Mouse (Mus musculus): ENCODE data around the gene Tmem120b. TPM values are rescaled to one million over a fixed set of nuclear protein-coding genes. Genes with fewer than 3 reads are reported as not detected.

Gene Tmem120b
- total and polyA plus RNA-seq, 3 experiments, result 4.8 to 8.0 (median 6.2) TPM

GRCm38 (mm10) chr5:123128426-123129169, 60.4 kb downstream of the Tmem120b start:
- dilution Hi-C loops (cut with MboI; ENCODE audit: extremely low pct_ligation_motif_present, extremely low pct_unique_long_range_greater_than_20kb, low sequenced_read_pairs) (no loop called here), in situ Hi-C loops (cut with MboI; ENCODE audit: low pct_ligation_motif_present, low pct_unique_long_range_greater_than_20kb, low sequenced_read_pairs) (no loop called here)
- H3K4me1 ChIP-seq (ENCODE audit: control insufficient read depth in 1 of 2, insufficient read depth in 2 of 2), result peaks cover 7 to 73% of the 10 kb centered on the region in 2 experiments
- H3K36me3 ChIP-seq (replicated peaks in 1 of 2; ENCODE audit: control insufficient read depth in 1 of 2, insufficient read depth in 1 of 2, low read length in 1 of 2), result peaks cover 11 to 29% of the 10 kb centered on the region in 2 experiments
- H3K9ac ChIP-seq (ENCODE audit: insufficient read depth, low read depth), result peak overlapping the region; percentile 42
- TF ChIP-seq RAD21 (IDR thresholded peaks at IDR 0.05; ENCODE audit: low read depth, low read length) (no peak), PAX5 (IDR thresholded peaks at IDR 0.05; ENCODE audit: low read length) (no peak), JUND (conservative IDR thresholded peaks at IDR 0.05; ENCODE audit: low read depth, low read length) (no peak), GABPA (IDR thresholded peaks at IDR 0.05; ENCODE audit: insufficient replicate concordance, low read depth, low read length) (no peak), IRF4 (IDR thresholded peaks at IDR 0.05; ENCODE audit: low read depth, low read length) (peak; percentile 55), ELF1 (IDR thresholded peaks at IDR 0.05; ENCODE audit: low read depth, low read length) (peak; percentile 84), ZNF384 (IDR thresholded peaks at IDR 0.05; ENCODE audit: low read depth, low read length) (no peak), MXI1 (IDR thresholded peaks at IDR 0.05; ENCODE audit: low read depth, low read length) (peak; percentile 80), CHD2 (IDR thresholded peaks at IDR 0.05; ENCODE audit: low read length) (peak; percentile 5), MYC (IDR thresholded peaks at IDR 0.05; ENCODE audit: low read depth, low read length) (peak; percentile 69), MAFK (IDR thresholded peaks at IDR 0.05; ENCODE audit: insufficient replicate concordance, low read length) (no peak), BHLHE40 (IDR thresholded peaks at IDR 0.05; ENCODE audit: low read depth, low read length) (peak; percentile 83), SMC3 (IDR thresholded peaks at IDR 0.05; ENCODE audit: low read depth, low read length) (no peak), CHD1 (IDR thresholded peaks at IDR 0.05; ENCODE audit: low read depth, low read length) (no peak), RCOR1 (conservative IDR thresholded peaks at IDR 0.05; ENCODE audit: low read depth, low read length) (no peak; the same call in 1 of the 2 replicates), MAZ (IDR thresholded peaks at IDR 0.05; ENCODE audit: low read depth, low read length) (peak; percentile 89), ZKSCAN1 (IDR thresholded peaks at IDR 0.05; ENCODE audit: borderline replicate concordance, low read depth, low read length) (no peak), USF1 (IDR thresholded peaks at IDR 0.05; ENCODE audit: low read depth, low read length) (no peak), SIN3A (IDR thresholded peaks at IDR 0.05; ENCODE audit: low read length) (peak; percentile 86), MEF2A (IDR thresholded peaks at IDR 0.05; ENCODE audit: borderline replicate concordance, low read depth, low read length) (peak; percentile 47), ZC3H11A (IDR thresholded peaks at IDR 0.05; ENCODE audit: low read depth, low read length) (no peak), MAX (IDR thresholded peaks at IDR 0.05; ENCODE audit: low read length) (peak; percentile 89), JUN (IDR thresholded peaks at IDR 0.05; ENCODE audit: insufficient read depth, low read depth, low read length) (peak; percentile 13; the same call in 1 of the 2 replicates), CTCF (conservative IDR thresholded peaks at IDR 0.05 in 1 of 2, IDR thresholded peaks at IDR 0.05 in 1 of 2; ENCODE audit: low read depth in 2 of 2, low read length in 2 of 2) (no peak), POLR2A (IDR thresholded peaks at IDR 0.05; ENCODE audit: low read depth, low read length) (peak; percentile 65), HCFC1 (IDR thresholded peaks at IDR 0.05; ENCODE audit: low read depth, low read length) (peak; percentile 52; the same call in 1 of the 2 replicates), KAT2A (IDR thresholded peaks at IDR 0.05; ENCODE audit: insufficient replicate concordance, low read length) (0 out of 2 replicates have a peak, but pooled peaks have one; percentile 44), ETS1 (conservative IDR thresholded peaks at IDR 0.05; ENCODE audit: low read depth, low read length) (peak; percentile 93), POLR2AphosphoS2 (IDR thresholded peaks at IDR 0.05; ENCODE audit: low read depth, low read length) (no peak), E2F4 (IDR thresholded peaks at IDR 0.05; ENCODE audit: insufficient replicate concordance, low read depth, low read length) (no peak), ZMIZ1 (IDR thresholded peaks at IDR 0.05; ENCODE audit: low read depth, low read length) (peak; percentile 50), UBTF (IDR thresholded peaks at IDR 0.05; ENCODE audit: low read depth, low read length) (no peak; the same call in 1 of the 2 replicates), TCF12 (IDR thresholded peaks at IDR 0.05; ENCODE audit: low read depth, low read length) (peak; percentile 79; the same call in 1 of the 2 replicates), TBP (conservative IDR thresholded peaks at IDR 0.05; ENCODE audit: low read depth, low read length) (peak; percentile 69; the same call in 1 of the 2 replicates), NELFE (IDR thresholded peaks at IDR 0.05; ENCODE audit: low read depth, low read length) (no peak; the same call in 1 of the 2 replicates), NRF1 (IDR thresholded peaks at IDR 0.05; ENCODE audit: low read depth, low read length) (no peak), EP300 (IDR thresholded peaks at IDR 0.05; ENCODE audit: low read length) (peak; percentile 70; the same call in 1 of the 2 replicates), USF2 (conservative IDR thresholded peaks at IDR 0.05; ENCODE audit: low read depth, low read length) (no peak)
- peak; percentile 98 for DNase-seq (ENCODE audit: extremely low read depth)
- peak overlapping the region; percentile 98 for H3K27ac ChIP-seq (ENCODE audit: insufficient read depth, low read depth)
- H3K9me3 ChIP-seq (replicated peaks; ENCODE audit: low read length), result no peaks in the 10 kb centered on the region
- H3K27me3 ChIP-seq (replicated peaks), result no peaks in the 10 kb centered on the region
- H3K4me3 ChIP-seq (replicated peaks in 1 of 3; ENCODE audit: low read depth in 2 of 3, low read length in 2 of 3, poor library complexity in 1 of 3), result peak overlapping the region; percentile 24 to 72 (median 55)
- H3K4me2 ChIP-seq (ENCODE audit: insufficient read depth, low read depth, poor library complexity, severe bottlenecking), result peak overlapping the region; percentile 87
- peaks cover 60% of the 10 kb centered on the region for H3K79me2 ChIP-seq (replicated peaks; ENCODE audit: control insufficient read depth, extremely low read depth, insufficient read depth, poor library complexity, severe bottlenecking)

Measured in CH12.LX (cell line).